Mouse (Mus musculus) neural tube, embryonic 12.5 days (tissue): ENCODE measurements around the gene Ell. TPM values are rescaled to one million over a fixed set of nuclear protein-coding genes. Genes with fewer than 3 reads are reported as not detected.

Source experiments
- ATAC-seq: fragments of 200-750 bp; cut with Nextera tagmentation; 2 replicates; pipeline ENCODE4 v1.8.0; 2017; ENCODE audit warnings: low read depth, mild to moderate bottlenecking, moderate TSS enrichment, moderate library complexity; ENCODE audit not compliant: low FRiP score
- H3K27ac ChIP-seq: fragments of 300-500 bp; sonication (generic); 2 replicates; pipeline ENCODE4 v1.5.1; 2016
- H3K27me3 ChIP-seq: fragments of 300-500 bp; sonication (generic); replicated peaks from 2 replicates; pipeline ENCODE4 v1.6.1; 2016; ENCODE audit warnings: mild to moderate bottlenecking
- H3K36me3 ChIP-seq: fragments of 300-500 bp; sonication (generic); 2 replicates; pipeline ENCODE4 v1.6.1; 2016; ENCODE audit warnings: mild to moderate bottlenecking
- H3K4me1 ChIP-seq: fragments of 300-500 bp; sonication (generic); 2 replicates; pipeline ENCODE4 v1.6.1; 2016
- H3K4me2 ChIP-seq: fragments of 300-500 bp; sonication (generic); replicated peaks from 2 replicates; pipeline ENCODE4 v1.6.1; 2016; ENCODE audit warnings: mild to moderate bottlenecking
- H3K4me3 ChIP-seq: fragments of 300-500 bp; sonication (generic); 2 replicates; pipeline ENCODE4 v1.5.1; 2016
- H3K9ac ChIP-seq: fragments of 300-500 bp; sonication (generic); 2 replicates; pipeline ENCODE4 v1.6.1; 2016; ENCODE audit warnings: mild to moderate bottlenecking
- H3K9me3 ChIP-seq: fragments of 300-500 bp; sonication (generic); 2 replicates; pipeline ENCODE4 v1.6.1; 2016; ENCODE audit warnings: mild to moderate bottlenecking
- WGBS: fragments of 180-500 bp; shearing (Covaris S2); methylation state at CpG from one replicate; pipeline ENCODE4 v1.1.7; 2016; 5-methylcytosine and 5-hydroxymethylcytosine counted together
- polyA plus RNA-seq: library from polyadenylated mRNA; unstranded; fragments of >200 nt; fragmentation: Nextera tagmentation; extraction: Ambion mirVana; gene quantifications from 2 replicates; pipeline ENCODE4 v1.2.1, GENCODE M21; 2016

The Ell gene
- polyA plus RNA-seq, 1 experiment from 2014 or later, result 19.5 TPM

DNA sequence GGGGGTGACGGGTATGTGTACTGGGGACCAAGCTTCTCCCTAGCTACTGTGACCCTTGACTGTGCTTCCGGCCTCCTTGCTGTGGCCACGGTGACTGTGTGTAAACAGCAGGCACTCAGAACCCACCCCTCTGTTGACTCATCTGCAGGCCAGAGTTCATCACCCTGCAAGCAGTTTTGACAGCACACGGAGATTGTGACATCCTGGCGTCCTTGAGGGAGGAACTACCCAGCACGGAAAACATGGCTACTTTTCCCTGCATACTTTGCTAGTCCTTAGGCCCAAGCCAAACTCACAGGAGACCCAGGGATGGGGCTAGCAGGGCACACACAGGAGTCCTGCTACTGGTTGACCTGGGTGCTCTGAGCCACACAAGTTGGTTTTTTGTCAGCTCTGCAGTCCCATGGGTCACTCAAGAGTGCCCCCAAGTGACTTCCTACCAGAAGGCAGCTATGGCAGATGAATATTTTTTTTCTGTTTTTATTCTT, 5.0 kb downstream of the Ell start:
- 72% methylated on average over 6 of the region's 6 CpGs for WGBS
- Histone ChIP-seq H3K9me3 (no peaks in the 10 kb centered on the region), H3K4me2 (no peak overlapping the region; the same call in 1 of the 2 replicates), H3K9ac (no peak overlapping the region), H3K27ac (no peak overlapping the region), H3K4me3 (no peak overlapping the region), H3K4me1 (peaks cover 21% of the 10 kb centered on the region), H3K27me3 (no peaks in the 10 kb centered on the region), H3K36me3 (no peaks in the 10 kb centered on the region)
- ATAC-seq, result no peak

DNA sequence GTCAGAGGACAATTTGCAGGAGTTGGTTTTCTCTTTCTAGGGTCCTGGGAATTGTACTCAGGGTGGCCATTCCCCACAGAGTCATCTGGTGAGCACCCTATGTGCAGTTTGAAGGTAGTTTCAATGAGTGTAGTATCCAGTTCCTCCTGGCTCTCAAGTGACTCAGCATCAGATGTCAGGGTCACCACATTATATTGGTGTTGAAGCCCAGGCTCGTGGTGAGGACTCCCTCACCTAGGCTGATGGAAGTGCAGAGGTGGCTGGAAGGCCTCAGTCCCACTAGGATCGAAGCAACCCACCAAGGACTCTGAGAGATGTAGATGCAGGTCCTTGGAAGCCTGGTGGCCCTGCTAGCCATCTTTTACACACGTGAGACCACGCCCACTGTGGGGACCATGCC, 7.2 kb downstream of the Ell start:
- Histone ChIP-seq H3K36me3 (no peaks in the 10 kb centered on the region), H3K27me3 (no peaks in the 10 kb centered on the region), H3K4me1 (peaks cover 5% of the 10 kb centered on the region), H3K4me3 (no peak overlapping the region), H3K27ac (no peak overlapping the region), H3K9me3 (no peaks in the 10 kb centered on the region), H3K9ac (no peak overlapping the region), H3K4me2 (no peak overlapping the region)
- no peak for ATAC-seq
- WGBS, result 87% methylated on average over 4 of the region's 4 CpGs

DNA sequence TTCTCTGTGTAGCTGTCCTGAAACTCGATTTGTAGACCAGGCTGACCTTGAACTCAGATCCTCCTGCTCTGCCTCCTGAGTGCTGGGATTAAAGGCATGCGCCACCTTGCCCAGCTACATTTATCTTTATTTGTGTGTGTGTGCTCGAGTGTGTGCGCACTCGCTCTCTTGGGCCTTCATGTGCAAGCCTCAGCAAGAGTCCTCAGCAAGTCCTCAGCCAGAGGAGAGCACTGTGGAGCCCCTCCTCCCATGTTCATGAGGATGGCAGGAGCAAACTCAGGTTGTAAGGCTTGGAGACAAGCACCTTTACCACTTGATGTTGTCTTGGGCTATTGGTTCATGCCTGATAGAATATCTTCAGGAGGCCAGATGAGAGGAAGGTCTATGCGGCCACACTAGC, 8.5 kb downstream of the Ell start:
- Histone ChIP-seq H3K36me3 (no peaks in the 10 kb centered on the region), H3K4me1 (no peaks in the 10 kb centered on the region; the same call in 1 of the 2 replicates), H3K4me2 (no peak overlapping the region), H3K4me3 (no peak overlapping the region), H3K9me3 (no peaks in the 10 kb centered on the region), H3K27me3 (no peaks in the 10 kb centered on the region), H3K27ac (no peak overlapping the region), H3K9ac (no peak overlapping the region)
- WGBS, result 93% methylated on average over 6 of the region's 6 CpGs
- ATAC-seq, result no peak

DNA sequence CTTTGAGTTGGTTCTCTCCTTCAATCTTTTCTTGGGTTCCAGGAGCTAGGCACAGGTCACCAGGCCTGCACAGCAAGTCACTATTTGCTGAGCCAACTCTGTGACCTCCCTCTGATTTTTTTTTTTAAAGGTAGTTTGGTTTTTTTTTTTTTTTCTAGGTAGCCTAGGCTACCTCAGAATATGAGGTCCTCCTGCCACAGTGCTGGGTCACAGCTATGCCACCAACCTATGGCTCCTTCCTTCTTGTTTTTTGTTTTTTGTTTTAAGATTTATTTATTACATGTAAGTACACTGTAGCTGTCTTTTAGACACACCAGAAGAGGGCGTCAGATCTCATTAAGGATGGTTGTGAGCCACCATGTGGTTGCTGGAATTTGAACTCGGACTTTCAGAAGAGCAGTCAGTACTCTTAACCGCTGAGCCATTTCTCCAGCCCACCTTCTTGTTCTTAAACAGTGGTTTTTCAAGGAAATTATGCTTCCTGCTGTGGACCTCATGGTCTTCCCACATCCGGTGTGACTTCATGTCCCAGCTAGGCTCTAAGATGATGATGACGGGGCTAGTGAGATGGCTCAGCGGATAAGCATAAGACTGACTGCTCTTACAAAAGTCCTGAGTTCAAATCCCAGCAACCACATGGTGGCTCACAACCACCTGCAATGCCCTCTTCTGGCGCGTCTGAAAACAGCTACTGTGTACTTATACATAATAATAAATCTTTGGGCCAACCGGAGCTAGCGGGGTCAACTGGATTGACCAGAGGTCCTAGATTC, 10.3 kb downstream of the Ell start:
- no peaks in the 10 kb centered on the region for H3K27me3 ChIP-seq
- no peak overlapping the region for H3K4me3 ChIP-seq
- no peak overlapping the region for H3K9ac ChIP-seq
- no peak overlapping the region for H3K27ac ChIP-seq
- H3K36me3 ChIP-seq, result no peaks in the 10 kb centered on the region
- no peak overlapping the region for H3K4me2 ChIP-seq
- 92% methylated on average over 10 of the region's 10 CpGs for WGBS
- no peaks in the 10 kb centered on the region for H3K9me3 ChIP-seq
- H3K4me1 ChIP-seq, result no peaks in the 10 kb centered on the region
- no peak for ATAC-seq

DNA sequence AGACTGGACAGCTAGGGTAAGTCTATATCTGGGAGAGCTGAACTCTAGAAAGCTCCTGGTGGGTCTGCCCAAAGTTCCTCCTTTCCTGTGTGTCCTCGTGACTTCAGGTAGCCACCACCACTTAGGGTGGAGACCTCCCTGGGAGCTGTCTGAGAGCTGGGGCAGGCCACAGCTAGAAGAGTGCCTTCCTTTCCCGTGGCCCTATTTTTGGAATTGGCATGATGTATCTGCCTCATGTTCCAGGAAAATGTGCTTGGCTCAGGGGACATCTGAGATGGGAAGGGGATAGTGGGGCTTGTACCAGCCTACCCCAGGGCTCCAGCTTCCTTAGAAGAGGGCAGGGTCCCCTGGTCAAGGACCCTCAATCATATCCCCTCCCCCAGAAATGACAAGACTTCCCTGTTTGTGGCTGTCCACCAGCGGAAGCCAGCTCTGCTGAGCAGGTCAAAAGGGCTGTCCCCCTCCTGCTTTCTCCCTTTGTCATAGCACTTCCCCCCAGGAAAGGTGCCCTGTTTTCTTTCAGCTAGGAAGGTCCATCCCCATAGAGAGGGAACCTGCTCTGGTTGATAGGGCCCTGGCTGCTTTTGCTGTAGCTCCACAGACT, 12.4 kb downstream of the Ell start:
- no peaks in the 10 kb centered on the region for H3K27me3 ChIP-seq
- no peak overlapping the region for H3K4me2 ChIP-seq
- no peak overlapping the region for H3K4me3 ChIP-seq
- H3K9me3 ChIP-seq, result no peaks in the 10 kb centered on the region
- H3K4me1 ChIP-seq, result no peaks in the 10 kb centered on the region
- ATAC-seq, result no peak
- H3K9ac ChIP-seq, result no peak overlapping the region
- 0 out of 2 replicates have a peak, but pooled peaks cover 4% of the 10 kb centered on the region for H3K36me3 ChIP-seq
- 79% methylated on average over 3 of the region's 3 CpGs for WGBS
- H3K27ac ChIP-seq, result no peak overlapping the region

DNA sequence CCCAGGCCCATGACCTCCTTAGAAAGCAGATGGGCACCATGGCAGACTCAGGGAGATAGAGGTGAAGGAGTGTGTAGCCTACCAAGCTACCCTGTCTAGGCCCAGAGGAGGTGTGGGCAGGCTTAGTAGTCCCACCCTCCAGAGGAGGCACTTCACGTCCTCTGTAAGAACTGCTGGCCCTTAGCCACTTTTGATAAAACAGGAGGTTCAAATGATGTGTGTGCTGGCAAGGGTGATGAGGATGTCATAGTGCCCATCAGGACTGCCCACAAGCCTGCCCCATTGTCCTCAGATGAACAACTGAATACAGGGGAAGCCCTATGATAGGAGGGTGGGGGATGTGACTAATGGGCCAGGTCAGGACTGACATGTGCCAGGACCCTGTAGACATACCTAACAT, 13.6 kb downstream of the Ell start:
- Histone ChIP-seq H3K27me3 (no peaks in the 10 kb centered on the region), H3K36me3 (0 out of 2 replicates have a peak, but pooled peaks cover 4% of the 10 kb centered on the region), H3K4me1 (no peaks in the 10 kb centered on the region), H3K4me3 (no peak overlapping the region), H3K9ac (no peak overlapping the region), H3K4me2 (no peak overlapping the region), H3K9me3 (no peaks in the 10 kb centered on the region), H3K27ac (no peak overlapping the region)
- no peak for ATAC-seq
- WGBS, result 65% methylated on average over 1 of the region's 1 CpGs

DNA sequence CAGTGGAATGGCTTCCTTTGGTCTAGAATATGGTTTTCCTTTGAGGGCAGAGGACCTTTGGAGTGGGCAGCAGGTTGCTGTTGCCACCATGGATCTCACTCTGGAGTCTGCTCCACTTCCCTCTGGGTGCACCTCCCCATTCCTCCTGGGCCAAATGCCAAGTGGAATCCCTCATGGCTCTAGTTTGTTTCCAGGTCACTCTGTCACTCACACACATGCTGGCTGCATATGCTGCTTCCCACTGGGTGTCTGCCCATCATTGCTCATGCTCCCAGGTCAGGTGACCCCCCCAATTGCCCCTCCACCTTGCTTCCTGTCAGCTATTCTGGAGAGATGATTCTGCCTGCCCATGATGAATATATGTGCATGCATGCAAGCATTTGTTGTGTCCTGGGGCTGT, 14.5 kb downstream of the Ell start:
- Histone ChIP-seq H3K36me3 (0 out of 2 replicates have a peak, but pooled peaks cover 4% of the 10 kb centered on the region), H3K27ac (no peak overlapping the region), H3K9ac (no peak overlapping the region), H3K4me2 (no peak overlapping the region), H3K9me3 (no peaks in the 10 kb centered on the region), H3K4me1 (no peaks in the 10 kb centered on the region), H3K27me3 (no peaks in the 10 kb centered on the region), H3K4me3 (no peak overlapping the region)
- ATAC-seq, result no peak

DNA sequence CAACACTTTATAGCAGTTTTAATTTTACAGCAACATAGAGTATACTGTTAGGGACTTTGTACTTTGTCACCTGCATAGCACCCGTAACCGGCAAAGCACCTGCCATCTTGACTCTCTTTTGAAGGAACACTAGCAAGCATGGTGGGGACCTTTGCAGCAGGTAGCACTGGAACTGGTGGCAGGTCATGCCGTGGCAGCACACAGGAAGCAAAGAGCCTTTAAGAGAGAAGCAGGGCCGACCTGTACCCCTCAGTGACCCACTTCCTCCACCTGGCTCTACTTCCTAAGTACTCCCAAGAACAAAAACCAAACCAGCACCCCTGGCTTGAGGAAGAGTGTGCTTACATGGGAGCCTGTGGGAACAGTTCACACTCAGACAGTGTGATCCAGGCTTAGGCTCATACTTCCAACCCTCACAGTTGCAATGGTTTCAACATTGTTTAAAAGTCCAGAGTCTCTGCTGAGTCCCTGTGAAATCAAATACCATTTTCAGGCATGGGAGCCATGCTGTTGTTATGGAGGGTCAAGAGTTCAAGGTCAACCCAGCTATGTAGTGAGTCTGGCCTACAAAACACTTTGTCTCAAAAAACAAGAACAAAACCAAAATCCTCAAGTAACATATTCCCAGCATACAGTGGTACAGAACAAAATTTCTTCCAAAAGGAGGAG, 16.0 kb downstream of the Ell start:
- Histone ChIP-seq H3K4me2 (no peak overlapping the region), H3K9me3 (no peaks in the 10 kb centered on the region), H3K4me1 (no peaks in the 10 kb centered on the region), H3K36me3 (0 out of 2 replicates have a peak, but pooled peaks cover 4% of the 10 kb centered on the region), H3K27ac (no peak overlapping the region), H3K9ac (no peak overlapping the region), H3K4me3 (no peak overlapping the region), H3K27me3 (no peaks in the 10 kb centered on the region)
- no peak for ATAC-seq
- WGBS, result 86% methylated on average over 4 of the region's 4 CpGs

DNA sequence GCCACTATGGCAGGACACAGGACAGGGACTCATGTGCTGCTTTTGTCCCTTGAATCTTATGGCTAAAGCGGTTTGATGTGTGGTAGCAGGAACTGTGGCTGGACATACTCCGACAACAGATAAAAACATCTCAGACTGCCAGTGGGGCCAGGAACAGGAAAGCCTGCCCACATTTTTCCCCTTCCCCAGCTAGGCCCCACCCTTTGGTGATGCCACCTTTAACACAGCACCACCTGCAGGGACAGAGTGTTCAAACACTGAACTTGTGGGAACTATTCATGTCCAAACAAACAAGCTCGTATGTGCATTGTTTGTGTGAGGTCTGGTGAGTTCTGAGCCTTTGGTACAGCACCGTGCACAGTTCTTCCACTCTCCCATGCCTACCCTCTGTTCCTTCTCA, 19.1 kb downstream of the Ell start:
- Histone ChIP-seq H3K27me3 (no peaks in the 10 kb centered on the region), H3K9ac (no peak overlapping the region), H3K9me3 (no peaks in the 10 kb centered on the region), H3K27ac (no peak overlapping the region), H3K36me3 (0 out of 2 replicates have a peak, but pooled peaks cover 4% of the 10 kb centered on the region), H3K4me3 (no peak overlapping the region), H3K4me1 (0 out of 2 replicates have a peak, but pooled peaks cover 7% of the 10 kb centered on the region), H3K4me2 (no peak overlapping the region)
- WGBS, result 75% methylated on average over 4 of the region's 4 CpGs
- no peak for ATAC-seq

DNA sequence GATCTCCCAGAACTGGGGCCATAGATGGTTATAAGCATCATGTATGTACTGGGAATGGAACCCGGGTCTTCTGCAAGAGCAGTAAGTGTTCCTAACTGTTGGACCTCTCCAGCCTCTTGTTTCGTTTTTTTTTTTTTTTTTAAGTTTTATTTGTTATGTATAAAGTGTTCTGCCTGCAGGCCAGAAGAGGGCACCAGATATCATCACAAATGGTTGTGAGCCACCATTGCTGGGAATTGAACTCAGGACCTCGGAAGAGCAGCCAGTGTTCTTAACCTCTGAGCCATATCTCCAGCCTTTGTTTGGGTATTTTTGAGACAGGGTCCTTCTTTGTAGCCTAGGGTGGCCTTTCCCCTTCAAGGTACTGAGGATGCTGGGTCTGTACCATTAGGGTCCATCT, 19.7 kb downstream of the Ell start:
- 0 out of 2 replicates have a peak, but pooled peaks cover 4% of the 10 kb centered on the region for H3K36me3 ChIP-seq
- WGBS, result 84% methylated on average over 3 of the region's 3 CpGs
- no peaks in the 10 kb centered on the region for H3K27me3 ChIP-seq
- 0 out of 2 replicates have a peak, but pooled peaks cover 7% of the 10 kb centered on the region for H3K4me1 ChIP-seq
- no peak for ATAC-seq
- no peak overlapping the region for H3K9ac ChIP-seq
- H3K9me3 ChIP-seq, result no peaks in the 10 kb centered on the region
- H3K4me2 ChIP-seq, result no peak overlapping the region
- H3K27ac ChIP-seq, result no peak overlapping the region
- no peak overlapping the region for H3K4me3 ChIP-seq

DNA sequence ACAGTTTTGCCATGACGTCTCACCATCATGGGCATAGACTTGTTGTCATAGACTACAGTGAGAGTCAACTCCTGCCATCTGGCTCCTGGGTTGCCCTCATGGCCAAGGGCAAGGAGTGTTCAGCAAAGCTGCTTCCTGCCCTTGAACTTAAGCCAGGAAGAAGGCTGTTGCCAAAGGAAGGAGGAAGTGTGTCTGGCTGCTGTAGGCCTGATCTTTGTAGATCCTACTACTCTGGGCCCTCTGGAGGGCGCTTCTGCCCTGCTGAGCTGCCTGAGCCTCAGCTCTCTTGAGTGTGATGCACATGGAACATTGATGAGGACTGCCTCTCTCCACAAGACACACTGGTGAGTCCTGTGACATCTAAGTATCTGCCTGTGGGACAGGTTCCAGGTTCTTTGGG, 20.8 kb downstream of the Ell start:
- WGBS, result 82% methylated on average over 2 of the region's 2 CpGs

DNA sequence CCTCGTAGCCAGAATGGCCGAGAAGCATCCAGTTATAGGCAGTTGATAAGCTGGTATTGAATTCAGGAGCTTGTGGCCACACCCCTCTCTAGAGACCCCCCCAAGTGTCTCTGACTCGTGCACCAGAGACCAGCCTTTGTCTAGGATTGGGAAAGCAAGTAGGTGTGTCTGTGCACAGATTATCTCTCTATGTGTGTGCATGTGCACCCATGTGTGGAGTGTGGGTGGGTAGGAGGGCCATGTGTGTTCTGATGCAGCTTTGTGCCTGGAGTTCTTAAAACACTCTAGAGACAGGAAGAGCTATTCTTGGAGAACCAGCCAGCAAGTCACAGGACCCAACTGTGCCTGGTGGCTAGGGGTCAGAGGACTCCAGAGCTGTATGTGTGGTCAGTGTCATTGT, 21.3 kb downstream of the Ell start:
- no peaks in the 10 kb centered on the region for H3K27me3 ChIP-seq
- peaks cover 13% of the 10 kb centered on the region; the same call in 1 of the 2 replicates for H3K4me1 ChIP-seq
- H3K27ac ChIP-seq, result no peak overlapping the region
- H3K36me3 ChIP-seq, result no peaks in the 10 kb centered on the region
- no peak overlapping the region for H3K4me2 ChIP-seq
- 86% methylated on average over 3 of the region's 3 CpGs for WGBS
- no peak overlapping the region for H3K4me3 ChIP-seq
- no peaks in the 10 kb centered on the region for H3K9me3 ChIP-seq
- ATAC-seq, result no peak
- H3K9ac ChIP-seq, result no peak overlapping the region

More for the DNA sequence above, 20.8 kb downstream of the Ell start:
- Histone ChIP-seq H3K4me3 (no peak overlapping the region), H3K4me2 (no peak overlapping the region), H3K4me1 (0 out of 2 replicates have a peak, but pooled peaks cover 11% of the 10 kb centered on the region), H3K27ac (no peak overlapping the region), H3K9ac (no peak overlapping the region), H3K9me3 (no peaks in the 10 kb centered on the region), H3K27me3 (no peaks in the 10 kb centered on the region), H3K36me3 (0 out of 2 replicates have a peak, but pooled peaks cover under 1% of the 10 kb centered on the region)
- ATAC-seq, result no peak
